Mouse (Mus musculus): ENCODE measurements at regions not wholly inside any gene's neighbourhood (a gene's known extent, or its start where the extent isn't known, plus 50 kb on each side); places are given as distances from the start of the nearest gene placed in this dataset.
"Not testable (repeated sequence)": the region's sequence is repeated elsewhere in the genome, so short reads cannot be mapped to it uniquely, and the experiment has no call there.

DNA sequence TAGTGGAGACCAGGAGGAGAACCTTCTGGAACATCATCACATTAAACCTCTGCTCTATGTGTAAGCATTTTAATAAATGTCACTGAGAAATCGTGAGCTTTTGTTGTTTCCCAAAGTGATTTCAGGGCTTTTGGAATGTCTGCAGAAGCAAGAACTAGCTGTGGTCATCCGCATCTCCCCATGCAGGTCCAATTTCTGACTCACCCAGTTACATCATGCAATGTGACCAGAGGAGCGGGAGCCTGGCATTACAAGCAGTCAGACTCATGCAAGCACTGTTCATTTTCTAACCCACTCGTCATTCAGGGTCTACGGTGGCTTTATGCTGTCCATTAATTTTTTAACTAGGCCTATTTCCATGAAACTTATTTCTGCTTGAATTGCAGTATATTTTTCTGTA is 151.2 kb upstream of the Supt20 start:
- no peak for DNase-seq (ENCODE audit: low spot score in 2 of 2)

DNA sequence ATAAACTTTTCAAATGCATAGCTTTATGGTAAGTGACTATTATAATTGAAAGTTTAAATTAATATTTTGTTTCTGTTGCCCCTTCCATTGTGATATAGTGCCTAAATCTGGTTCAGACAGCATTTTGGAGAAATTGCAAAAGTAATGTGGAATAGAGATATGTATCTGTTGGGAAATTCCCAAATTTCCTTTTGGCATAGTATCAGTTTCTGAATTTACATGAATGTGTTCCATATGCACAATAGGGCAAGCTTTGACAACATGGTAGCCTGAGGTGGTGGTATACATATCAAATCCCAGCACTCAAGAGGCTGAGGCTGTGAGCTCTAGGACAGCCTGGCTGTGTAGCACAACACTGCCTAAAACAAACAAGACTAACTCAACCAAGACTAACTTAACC is 147.2 kb upstream of the Supt20 start:
- DNase-seq (ENCODE audit: low spot score in 2 of 2): no peak

- no peak for DNase-seq (ENCODE audit: low spot score in 2 of 2)
Measured at GRCm38 (mm10) chr3:54551908-54552307, 140.7 kb upstream of the Supt20 start.

GRCm38 (mm10) chr3:54555954-54556353 is 136.7 kb upstream of the Supt20 start:
- DNase-seq (ENCODE audit: low spot score in 2 of 2): no peak

DNA sequence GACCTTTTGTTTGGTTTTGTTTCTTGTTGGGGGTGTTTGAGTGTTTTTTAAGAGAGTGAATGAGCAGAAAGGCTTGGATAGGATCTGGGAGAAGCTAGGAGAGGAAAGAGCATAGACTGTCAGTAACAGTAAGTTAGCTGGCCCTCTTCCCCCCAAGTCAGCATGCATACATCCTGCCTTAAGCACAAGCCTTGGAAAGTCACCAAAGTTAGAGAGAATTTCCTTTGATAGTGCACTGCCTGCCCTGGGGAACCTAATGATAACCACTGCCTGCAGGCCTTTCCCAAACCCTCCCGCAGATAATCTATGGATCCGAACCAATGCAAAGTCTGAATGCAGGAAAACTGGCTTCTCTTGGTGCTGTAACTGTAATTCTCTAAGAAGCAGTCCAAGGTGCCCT is 133.6 kb upstream of the Supt20 start:
- no peak for DNase-seq (ENCODE audit: low spot score in 2 of 2)

- DNase-seq (ENCODE audit: low spot score in 2 of 2): no peak
Measured at GRCm38 (mm10) chr3:54559527-54559926, 133.1 kb upstream of the Supt20 start.

DNA sequence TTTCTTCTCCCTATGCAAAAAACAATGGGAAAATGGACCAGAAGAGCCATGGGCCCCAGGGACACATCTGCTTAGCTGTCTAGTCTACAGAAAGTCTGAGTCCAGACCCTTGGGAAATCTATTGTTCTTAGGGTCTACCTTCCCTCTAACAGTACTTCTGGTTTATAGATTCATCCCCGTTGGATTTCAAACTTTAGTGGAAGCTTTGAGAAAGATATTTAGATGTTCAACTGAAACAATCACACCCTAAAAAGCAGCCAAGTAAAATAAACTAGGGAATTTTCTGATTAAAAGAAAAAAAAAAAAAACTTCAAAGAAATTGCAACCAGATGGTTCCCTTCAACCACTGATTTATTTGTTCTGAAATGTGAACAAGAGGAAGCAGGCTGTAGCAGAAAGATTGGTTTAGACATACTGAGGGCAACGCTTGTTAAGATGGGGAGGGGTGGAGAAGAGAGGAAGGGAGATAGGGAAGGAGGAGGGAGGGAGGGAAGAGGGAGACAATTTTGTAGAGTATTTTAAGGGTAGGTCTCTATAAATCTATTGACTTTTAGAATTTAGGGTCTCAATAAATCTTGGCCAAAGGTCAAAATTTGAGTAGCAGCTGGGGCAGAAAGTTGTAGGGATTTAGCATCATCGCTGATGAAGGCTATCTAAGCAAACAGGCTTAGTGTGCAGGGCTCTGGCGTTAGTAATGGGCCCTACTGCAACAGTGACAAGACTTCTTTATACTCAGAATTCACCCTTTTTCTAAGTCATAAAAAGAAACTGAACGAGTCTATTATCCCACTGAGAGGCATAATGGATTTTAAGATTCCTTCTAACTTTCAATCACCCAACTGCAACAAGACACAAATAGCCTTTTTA is 132.3 kb upstream of the Supt20 start:
- DNase-seq (ENCODE audit: low spot score in 2 of 2): no peak

DNA sequence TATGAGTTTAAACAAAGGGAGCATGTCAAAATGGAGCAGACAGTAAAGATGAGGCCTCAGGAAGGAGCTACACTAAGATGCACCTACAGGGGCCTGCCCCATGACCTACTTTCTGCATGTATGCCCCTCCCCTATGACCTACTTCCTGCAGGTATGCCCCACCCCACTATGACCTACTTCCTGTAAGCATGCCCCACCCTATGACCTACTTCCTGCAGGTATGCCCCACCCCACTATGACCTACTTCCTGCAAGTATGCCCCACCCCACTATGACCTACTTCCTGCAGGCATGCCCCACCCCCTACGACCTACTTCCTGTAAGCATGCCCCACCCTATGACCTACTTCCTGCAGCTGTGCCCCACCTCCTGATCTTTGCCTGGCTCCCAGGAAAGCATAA is 125.3 kb upstream of the Supt20 start:
- DNase-seq (ENCODE audit: low spot score in 2 of 2): no peak

GRCm38 (mm10) chr3:54568096-54568495 is 124.5 kb upstream of the Supt20 start:
- no peak for DNase-seq (ENCODE audit: low spot score in 2 of 2)

DNA sequence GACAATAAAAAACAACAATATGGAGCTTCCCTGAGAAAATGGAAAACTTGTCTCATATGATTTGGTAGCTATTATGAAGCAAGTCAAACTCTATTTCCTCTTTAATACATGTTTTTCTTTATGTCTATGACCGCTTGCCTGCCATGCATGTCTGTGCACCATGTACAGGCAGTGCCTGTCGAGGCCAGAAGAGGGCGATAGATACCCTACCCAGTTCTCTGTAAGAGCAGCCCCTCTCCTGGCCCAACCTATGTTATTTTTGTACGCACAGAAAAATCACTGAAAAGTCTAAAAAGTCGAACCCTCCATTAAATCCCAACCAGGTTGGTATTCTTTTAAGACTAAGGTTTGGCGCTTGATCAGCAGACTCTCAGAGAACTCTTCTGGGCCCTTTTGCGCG is 122.1 kb upstream of the Supt20 start:
- DNase-seq (ENCODE audit: low spot score in 2 of 2): no peak

GRCm38 (mm10) chr3:54577851-54578250 is 114.8 kb upstream of the Supt20 start:
- no peak for DNase-seq (ENCODE audit: low spot score in 2 of 2)

GRCm38 (mm10) chr3:54579425-54579824 is 113.2 kb upstream of the Supt20 start:
- no peak for DNase-seq (ENCODE audit: low spot score in 2 of 2)

DNA sequence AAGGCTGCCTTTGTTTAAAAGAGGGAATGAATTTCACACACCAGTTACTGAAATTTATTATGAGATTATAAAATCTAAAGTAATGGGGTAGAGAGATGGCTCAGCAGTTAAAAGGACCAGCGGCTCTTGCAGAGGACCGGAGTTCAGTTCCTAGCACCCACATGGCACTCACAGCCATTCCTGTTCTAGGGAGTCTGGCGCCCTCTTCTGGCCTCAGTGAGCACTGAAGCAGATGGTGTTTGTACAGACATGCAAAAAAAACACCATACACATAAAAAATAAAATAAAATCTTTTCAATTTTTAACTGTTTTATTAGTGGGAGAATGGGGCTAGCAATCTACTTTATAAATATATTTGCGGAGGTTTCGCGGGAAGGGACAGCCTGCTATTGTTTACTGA is 112.3 kb upstream of the Supt20 start:
- no peak for DNase-seq (ENCODE audit: low spot score in 2 of 2)

DNA sequence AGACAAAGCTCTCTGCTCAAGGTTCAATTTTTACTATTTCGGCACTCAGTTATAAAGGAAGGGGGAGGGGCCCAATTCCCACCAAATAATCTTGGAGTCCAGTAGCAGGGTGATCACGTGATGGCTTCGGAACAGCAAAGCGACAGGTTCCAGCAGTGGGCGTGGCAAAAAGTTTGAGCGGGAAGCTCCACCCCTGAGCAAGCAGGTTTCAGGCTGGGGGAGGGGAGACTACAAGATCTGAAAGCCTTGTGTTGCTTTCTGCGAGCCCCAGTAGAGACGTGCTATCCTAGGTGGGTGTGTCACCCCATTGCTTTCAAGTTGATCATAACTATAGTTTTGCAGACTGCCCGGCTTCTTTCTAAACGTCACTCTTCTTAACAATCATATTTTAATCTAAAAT is 106.8 kb upstream of the Supt20 start:
- DNase-seq (ENCODE audit: low spot score in 2 of 2): not testable (repeated sequence)

- DNase-seq (ENCODE audit: low spot score in 2 of 2): peak; percentile 26 to 48
Measured at GRCm38 (mm10) chr3:54587127-54587995, 105.2 kb upstream of the Supt20 start.

GRCm38 (mm10) chr3:54588198-54588597 is 104.4 kb upstream of the Supt20 start:
- DNase-seq (ENCODE audit: low spot score in 2 of 2): no peak

DNA sequence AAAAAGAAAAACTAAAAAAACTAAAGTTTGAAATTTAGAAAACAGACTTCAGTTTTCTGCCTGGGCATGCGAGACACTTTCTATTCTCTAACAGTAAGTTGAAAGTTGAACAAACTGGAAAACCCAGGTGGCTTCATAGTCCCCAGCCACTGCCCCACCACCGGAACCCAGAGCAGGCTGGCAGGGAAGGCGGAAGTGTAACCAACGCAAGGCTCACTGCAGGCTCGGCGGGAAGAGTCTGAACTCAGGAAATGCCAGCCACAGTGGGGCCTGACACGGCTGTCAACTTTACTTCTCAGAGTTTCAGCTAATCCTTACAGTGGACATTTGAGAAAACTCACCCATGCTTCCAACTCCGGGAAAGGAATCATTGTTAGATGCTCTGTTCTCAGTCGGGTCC is 102.6 kb upstream of the Supt20 start:
- no peak for DNase-seq (ENCODE audit: low spot score in 2 of 2)

- DNase-seq (ENCODE audit: low spot score in 2 of 2): no peak
Measured at GRCm38 (mm10) chr3:54591160-54591559, 101.4 kb upstream of the Supt20 start.

- DNase-seq (ENCODE audit: low spot score in 2 of 2): no peak
Measured at GRCm38 (mm10) chr3:54592064-54592463, 100.5 kb upstream of the Supt20 start.

- DNase-seq (ENCODE audit: low spot score in 2 of 2): no peak
Measured at GRCm38 (mm10) chr3:54592655-54593428, 99.8 kb upstream of the Supt20 start.

- no peak for DNase-seq (ENCODE audit: low spot score in 2 of 2)
Measured at GRCm38 (mm10) chr3:54595193-54595592, 97.4 kb upstream of the Supt20 start.

Measured in frontal cortex, postnatal 36 days (tissue).